Mouse (Mus musculus): ENCODE data around the gene Cadm2. TPM values are rescaled to one million over a fixed set of nuclear protein-coding genes. Genes with fewer than 3 reads are reported as not detected.

The Cadm2 gene
- polyA plus RNA-seq, 1 experiment from 2014 or later: 14.8 TPM

DNA sequence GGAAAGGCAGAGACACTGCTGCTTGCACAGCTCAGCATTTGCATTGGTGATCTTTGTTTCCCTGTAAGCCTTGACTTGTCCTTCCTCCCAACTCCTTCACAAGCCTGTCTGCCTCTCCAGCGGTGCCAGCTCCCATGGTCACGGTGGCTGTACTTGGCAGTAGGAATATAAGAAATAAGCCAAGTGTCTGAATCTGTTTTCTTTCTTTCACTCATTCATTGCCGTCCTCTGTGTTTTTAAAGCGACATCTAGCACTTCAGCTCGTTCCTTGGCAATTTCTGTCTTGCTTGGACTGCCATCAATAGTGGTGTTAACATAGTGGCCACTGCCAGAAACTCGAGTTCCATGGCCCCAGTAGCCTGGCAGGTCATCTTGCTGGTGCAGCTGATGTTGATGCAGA lies 524.0 kb downstream of the Cadm2 start:
- Histone ChIP-seq H3K36me3 (no peaks in the 10 kb centered on the region), H3K27me3 (no peaks in the 10 kb centered on the region), H3K9ac (no peak overlapping the region), H3K4me2 (replicated peaks) (no peak overlapping the region), H3K4me1 (no peaks in the 10 kb centered on the region), H3K27ac (no peak overlapping the region), H3K4me3 (no peak overlapping the region), H3K9me3 (replicated peaks) (no peaks in the 10 kb centered on the region)
- WGBS: 78% methylated on average over 6 of the region's 6 CpGs
- ATAC-seq (ENCODE audit: low FRiP score): no peak

DNA sequence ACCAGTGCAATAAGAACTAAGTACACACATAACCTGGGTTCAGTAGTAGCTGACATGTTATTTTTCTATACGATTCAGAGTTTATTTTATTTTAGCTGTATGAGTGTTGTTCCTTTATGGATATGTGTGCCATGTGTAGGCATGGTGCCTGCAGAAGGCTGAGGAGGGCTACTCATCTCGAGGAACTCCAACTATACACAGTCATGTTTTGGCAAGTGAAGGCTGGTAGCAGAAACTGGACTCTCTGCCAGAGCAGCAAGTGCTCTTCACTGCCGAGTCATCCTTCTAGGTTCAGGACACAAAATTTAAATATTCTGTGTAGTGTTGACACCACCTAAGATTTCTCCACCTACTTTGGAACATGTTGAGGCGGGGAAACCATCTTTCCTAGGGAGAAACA lies 524.8 kb downstream of the Cadm2 start:
- no peak overlapping the region for H3K27ac ChIP-seq
- H3K36me3 ChIP-seq: no peaks in the 10 kb centered on the region
- 82% methylated on average over 4 of the region's 4 CpGs for WGBS
- H3K27me3 ChIP-seq: no peaks in the 10 kb centered on the region
- no peaks in the 10 kb centered on the region for H3K9me3 ChIP-seq (replicated peaks)
- ATAC-seq (ENCODE audit: low FRiP score): no peak
- H3K4me3 ChIP-seq: no peak overlapping the region
- H3K9ac ChIP-seq: no peak overlapping the region
- H3K4me1 ChIP-seq: no peaks in the 10 kb centered on the region
- H3K4me2 ChIP-seq (replicated peaks): no peak overlapping the region

DNA sequence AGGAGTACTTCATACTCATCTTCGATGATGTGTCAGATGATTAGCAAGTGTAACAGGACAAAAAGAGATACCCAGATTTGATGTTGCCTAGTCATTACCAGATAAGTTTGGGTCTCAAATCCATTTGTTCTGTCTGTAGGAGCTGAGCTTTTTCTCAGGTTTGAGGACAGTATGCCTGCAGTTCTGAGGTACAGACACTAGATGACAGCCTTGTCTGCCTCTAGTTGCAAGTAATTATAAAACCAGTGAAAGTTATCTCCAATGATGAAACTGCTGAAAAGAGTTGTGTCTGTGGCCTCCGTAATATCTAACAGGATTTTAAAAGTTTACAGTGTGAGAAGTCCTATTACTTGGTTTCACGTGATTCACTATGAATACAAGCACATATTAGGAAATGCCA lies 531.0 kb downstream of the Cadm2 start:
- H3K36me3 ChIP-seq: no peaks in the 10 kb centered on the region
- no peak overlapping the region for H3K27ac ChIP-seq
- no peaks in the 10 kb centered on the region for H3K27me3 ChIP-seq
- H3K4me2 ChIP-seq (replicated peaks): no peak overlapping the region
- ATAC-seq (ENCODE audit: low FRiP score): no peak
- no peak overlapping the region for H3K4me3 ChIP-seq
- 71% methylated on average over 3 of the region's 3 CpGs for WGBS
- no peaks in the 10 kb centered on the region for H3K9me3 ChIP-seq (replicated peaks)
- no peak overlapping the region for H3K9ac ChIP-seq
- no peaks in the 10 kb centered on the region for H3K4me1 ChIP-seq

DNA sequence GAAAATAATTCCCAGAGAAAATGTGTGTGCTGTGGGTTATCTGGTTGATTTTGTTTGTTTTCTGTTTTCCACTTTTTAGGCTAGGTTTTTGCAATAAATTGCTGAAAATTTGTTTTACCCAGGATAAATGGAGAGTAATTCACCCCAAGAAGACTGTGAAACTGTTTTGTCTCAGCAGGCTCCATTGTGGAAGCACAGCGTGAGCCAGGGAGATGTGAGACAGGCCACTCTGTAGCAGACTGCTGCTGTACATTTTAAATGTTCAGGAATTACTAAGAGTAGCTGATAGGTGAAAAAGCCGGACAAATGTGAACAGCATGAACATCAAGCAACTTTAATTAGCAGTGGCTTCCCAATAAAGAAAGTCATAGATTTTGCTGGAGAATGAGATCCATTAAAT lies 541.4 kb downstream of the Cadm2 start:
- Histone ChIP-seq H3K4me1 (no peaks in the 10 kb centered on the region), H3K36me3 (no peaks in the 10 kb centered on the region), H3K4me2 (replicated peaks) (no peak overlapping the region), H3K9ac (no peak overlapping the region), H3K4me3 (no peak overlapping the region), H3K27me3 (no peaks in the 10 kb centered on the region), H3K9me3 (replicated peaks) (no peaks in the 10 kb centered on the region), H3K27ac (no peak overlapping the region)
- WGBS: 59% methylated on average over 2 of the region's 2 CpGs
- ATAC-seq (ENCODE audit: low FRiP score): no peak

DNA sequence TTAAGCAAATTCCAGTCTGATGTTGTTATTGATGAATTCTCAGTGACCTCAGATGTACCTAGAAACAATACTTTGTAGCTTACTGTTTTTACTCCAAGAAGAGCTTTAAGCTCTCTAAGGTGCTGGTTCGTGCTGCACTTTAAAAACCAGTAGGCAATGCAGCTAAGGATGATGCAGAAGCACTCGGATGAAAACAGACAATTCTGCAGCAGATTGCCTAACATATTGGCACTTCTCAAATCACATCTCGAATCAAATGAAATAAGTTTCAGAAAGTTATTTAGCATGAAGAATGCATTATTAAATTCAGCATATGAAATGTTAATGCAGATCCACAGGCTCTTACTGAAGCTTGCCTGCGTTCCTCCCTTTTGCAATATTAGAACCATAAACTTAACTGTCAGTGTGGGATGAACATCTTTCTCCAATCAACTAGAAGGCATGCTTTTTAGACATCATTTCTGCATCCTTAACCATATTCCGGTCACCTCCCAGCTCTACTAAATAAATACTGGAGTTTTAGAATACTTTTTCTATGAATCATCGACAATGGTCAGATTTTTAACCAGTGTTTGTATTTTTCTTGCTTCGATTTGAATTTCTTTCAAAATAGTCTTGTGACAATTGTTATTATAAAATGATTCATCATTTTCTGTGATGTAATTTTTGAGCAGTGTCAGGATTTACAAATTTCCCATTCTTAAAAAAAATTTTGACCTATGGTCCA lies 544.4 kb downstream of the Cadm2 start:
- no peak overlapping the region for H3K4me2 ChIP-seq (replicated peaks)
- H3K27me3 ChIP-seq: no peaks in the 10 kb centered on the region
- H3K4me3 ChIP-seq: no peak overlapping the region
- no peak for ATAC-seq (ENCODE audit: low FRiP score)
- H3K4me1 ChIP-seq: no peaks in the 10 kb centered on the region
- no peak overlapping the region for H3K9ac ChIP-seq
- no peaks in the 10 kb centered on the region for H3K9me3 ChIP-seq (replicated peaks)
- H3K27ac ChIP-seq: no peak overlapping the region
- no peaks in the 10 kb centered on the region for H3K36me3 ChIP-seq
- WGBS: 87% methylated on average over 7 of the region's 7 CpGs

DNA sequence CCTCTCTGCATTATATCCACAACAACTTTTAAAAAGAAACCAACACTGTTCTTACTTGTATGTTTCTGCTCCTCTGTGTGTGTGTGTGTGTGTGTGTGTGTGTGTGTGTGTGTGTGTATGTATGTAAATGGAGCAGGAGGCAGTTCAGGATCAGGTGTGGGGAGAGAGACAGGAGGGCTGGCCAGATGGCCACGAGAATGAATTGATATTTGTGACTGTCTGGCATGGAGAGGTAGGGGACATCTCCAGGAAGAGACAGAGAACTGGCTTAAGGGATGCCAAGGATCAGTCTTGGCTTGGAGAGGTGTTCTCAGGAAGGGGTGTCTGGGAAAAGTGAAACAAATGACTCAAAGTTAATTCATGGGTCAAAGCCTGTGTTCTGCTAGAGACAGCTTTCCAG lies 552.2 kb downstream of the Cadm2 start:
- no peaks in the 10 kb centered on the region for H3K36me3 ChIP-seq
- H3K4me1 ChIP-seq: no peaks in the 10 kb centered on the region
- no peaks in the 10 kb centered on the region for H3K27me3 ChIP-seq
- no peak overlapping the region for H3K27ac ChIP-seq
- 64% methylated on average over 1 of the region's 1 CpGs for WGBS
- ATAC-seq (ENCODE audit: low FRiP score): no peak
- no peak overlapping the region for H3K9ac ChIP-seq
- H3K4me3 ChIP-seq: no peak overlapping the region
- no peaks in the 10 kb centered on the region for H3K9me3 ChIP-seq (replicated peaks)
- no peak overlapping the region for H3K4me2 ChIP-seq (replicated peaks)

DNA sequence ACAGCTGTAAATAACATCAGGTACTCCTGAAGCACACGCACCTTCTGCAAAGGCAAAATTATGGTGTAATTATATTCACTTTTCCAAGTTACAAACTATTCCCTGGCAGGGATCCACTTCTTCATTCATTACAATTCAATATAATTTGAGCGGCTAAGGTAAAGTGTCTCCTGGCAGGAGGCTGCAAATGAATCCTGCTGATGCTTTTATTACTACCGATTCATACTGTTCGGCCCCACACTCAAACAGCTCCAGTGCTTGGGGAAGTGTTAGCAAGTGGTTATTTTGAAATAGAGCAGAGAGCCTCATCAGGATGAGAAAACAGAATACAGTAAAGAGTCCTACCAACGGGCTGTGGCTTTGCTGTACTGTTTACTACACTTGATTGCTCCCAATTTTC lies 589.8 kb downstream of the Cadm2 start:
- Histone ChIP-seq H3K36me3 (no peaks in the 10 kb centered on the region), H3K4me2 (replicated peaks) (no peak overlapping the region), H3K9me3 (replicated peaks) (no peaks in the 10 kb centered on the region), H3K4me3 (no peak overlapping the region), H3K4me1 (no peaks in the 10 kb centered on the region), H3K27ac (no peak overlapping the region), H3K9ac (no peak overlapping the region), H3K27me3 (no peaks in the 10 kb centered on the region)
- no peak for ATAC-seq (ENCODE audit: low FRiP score)
- WGBS: 76% methylated on average over 5 of the region's 5 CpGs

DNA sequence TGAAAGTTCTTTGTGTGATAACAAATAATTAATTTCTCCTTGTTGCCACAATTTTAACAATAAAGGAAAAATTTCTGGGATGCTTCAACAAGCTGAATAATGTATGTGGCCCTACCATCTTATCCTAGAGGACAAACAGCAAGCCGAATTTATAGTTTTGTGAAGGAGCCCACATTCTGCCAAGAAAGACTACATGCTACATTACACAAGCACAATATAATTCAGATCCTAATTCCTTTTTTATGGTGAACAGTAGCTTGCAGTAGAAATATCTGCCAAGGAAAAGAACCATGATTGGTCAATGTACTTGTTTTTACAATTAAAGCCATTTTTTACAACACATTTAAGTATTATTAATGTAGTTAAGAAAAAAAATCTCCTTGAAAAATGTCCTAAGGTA lies 600.9 kb downstream of the Cadm2 start:
- Histone ChIP-seq H3K4me1 (no peaks in the 10 kb centered on the region), H3K4me3 (no peak overlapping the region), H3K4me2 (replicated peaks) (no peak overlapping the region), H3K36me3 (no peaks in the 10 kb centered on the region), H3K9ac (no peak overlapping the region), H3K27me3 (no peaks in the 10 kb centered on the region), H3K9me3 (replicated peaks) (no peaks in the 10 kb centered on the region), H3K27ac (no peak overlapping the region)
- no peak for ATAC-seq (ENCODE audit: low FRiP score)
- WGBS: 78% methylated on average over 1 of the region's 1 CpGs

DNA sequence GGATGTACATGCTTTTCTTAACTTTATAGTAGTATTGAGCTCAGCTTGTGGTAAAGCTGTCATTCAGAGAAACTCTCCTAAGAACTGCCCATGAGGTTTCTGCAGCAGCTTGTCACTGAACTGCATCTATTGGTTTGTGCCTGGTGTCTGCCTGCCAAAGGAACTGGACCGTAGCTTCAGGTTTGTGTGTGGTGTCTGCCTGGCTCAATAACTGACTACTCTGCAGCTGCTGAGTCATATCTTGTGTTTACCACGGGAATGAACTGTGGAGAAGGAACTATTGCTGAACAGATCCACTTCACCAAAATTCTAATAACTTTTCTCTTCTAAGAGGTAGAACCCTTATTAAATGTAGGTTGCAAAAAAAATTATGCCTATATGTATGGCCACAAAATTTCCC lies 603.0 kb downstream of the Cadm2 start:
- WGBS: 87% methylated on average over 2 of the region's 2 CpGs
- no peak overlapping the region for H3K9ac ChIP-seq
- no peaks in the 10 kb centered on the region for H3K9me3 ChIP-seq (replicated peaks)
- H3K4me3 ChIP-seq: no peak overlapping the region
- ATAC-seq (ENCODE audit: low FRiP score): no peak
- H3K36me3 ChIP-seq: no peaks in the 10 kb centered on the region
- no peaks in the 10 kb centered on the region for H3K27me3 ChIP-seq
- no peak overlapping the region for H3K4me2 ChIP-seq (replicated peaks)
- no peaks in the 10 kb centered on the region for H3K4me1 ChIP-seq
- no peak overlapping the region for H3K27ac ChIP-seq

DNA sequence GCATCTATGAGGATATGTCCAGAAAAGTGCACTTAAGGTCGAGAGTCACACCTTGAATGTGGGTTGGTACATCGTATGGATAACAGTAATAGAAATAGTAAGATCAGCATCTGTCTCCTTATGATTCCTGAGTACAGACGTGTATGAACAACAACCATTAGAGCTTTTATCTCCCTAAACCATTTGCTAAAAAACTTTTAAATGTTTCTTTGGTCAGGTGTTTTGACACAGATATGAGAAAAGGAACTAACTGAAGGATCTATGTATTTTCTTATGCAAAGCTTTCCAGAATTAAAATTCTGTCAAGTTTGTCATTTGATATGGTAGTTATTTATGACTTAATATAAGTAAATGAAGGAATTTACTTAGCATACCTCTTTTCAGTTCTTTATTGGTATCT lies 617.5 kb downstream of the Cadm2 start:
- Histone ChIP-seq H3K27me3 (no peaks in the 10 kb centered on the region), H3K9me3 (replicated peaks) (no peaks in the 10 kb centered on the region), H3K4me1 (no peaks in the 10 kb centered on the region), H3K27ac (no peak overlapping the region), H3K36me3 (no peaks in the 10 kb centered on the region), H3K4me3 (no peak overlapping the region), H3K4me2 (replicated peaks) (no peak overlapping the region), H3K9ac (no peak overlapping the region)
- WGBS: 90% methylated on average over 3 of the region's 3 CpGs
- no peak for ATAC-seq (ENCODE audit: low FRiP score)

DNA sequence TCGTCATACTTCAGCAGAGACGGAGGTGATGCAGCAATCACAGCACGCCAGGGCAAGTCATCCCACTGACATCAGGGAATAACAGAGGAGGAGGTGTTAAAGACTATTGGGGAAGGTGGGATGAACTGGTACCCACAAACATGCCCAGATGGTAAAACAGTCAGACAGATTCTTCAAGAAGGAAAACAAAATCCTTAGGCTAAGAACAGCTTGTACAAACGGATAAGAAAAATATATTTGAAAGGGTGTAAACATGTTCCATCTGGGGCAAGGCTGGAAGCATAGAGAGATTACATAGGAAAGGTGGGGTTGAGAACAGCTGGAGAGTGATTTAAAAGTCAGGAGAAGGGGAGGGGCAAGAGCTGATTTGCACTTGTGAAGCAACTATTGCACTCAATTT lies 619.0 kb downstream of the Cadm2 start:
- no peak for ATAC-seq (ENCODE audit: low FRiP score)
- Histone ChIP-seq H3K27me3 (no peaks in the 10 kb centered on the region), H3K27ac (no peak overlapping the region), H3K36me3 (no peaks in the 10 kb centered on the region), H3K9ac (no peak overlapping the region), H3K9me3 (replicated peaks) (no peaks in the 10 kb centered on the region), H3K4me3 (no peak overlapping the region), H3K4me2 (replicated peaks) (no peak overlapping the region), H3K4me1 (no peaks in the 10 kb centered on the region)
- WGBS: 53% methylated on average over 4 of the region's 4 CpGs

DNA sequence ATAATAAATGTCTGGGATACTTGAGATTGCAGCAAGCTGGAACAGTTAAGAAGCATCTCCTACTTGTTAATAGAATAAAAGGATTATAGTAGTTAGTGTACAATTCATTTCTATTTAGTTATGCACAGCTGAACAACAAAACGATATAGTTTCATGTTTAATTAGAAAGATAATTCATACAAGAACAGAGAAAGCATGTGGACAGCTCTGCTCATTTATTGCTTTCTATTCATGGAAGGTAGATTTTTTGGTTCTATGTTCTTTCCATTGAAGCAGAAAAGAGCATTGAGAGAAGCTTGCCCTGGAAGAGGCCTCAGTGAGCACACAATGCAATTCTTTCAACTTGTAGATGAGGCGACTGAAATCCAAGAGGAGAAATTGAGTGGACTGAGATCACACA lies 623.2 kb downstream of the Cadm2 start:
- Histone ChIP-seq H3K4me3 (no peak overlapping the region), H3K4me2 (replicated peaks) (no peak overlapping the region), H3K36me3 (no peaks in the 10 kb centered on the region), H3K9me3 (replicated peaks) (no peaks in the 10 kb centered on the region), H3K9ac (no peak overlapping the region), H3K27ac (no peak overlapping the region), H3K4me1 (no peaks in the 10 kb centered on the region), H3K27me3 (no peaks in the 10 kb centered on the region)
- ATAC-seq (ENCODE audit: low FRiP score): no peak
- WGBS: 75% methylated on average over 2 of the region's 2 CpGs

DNA sequence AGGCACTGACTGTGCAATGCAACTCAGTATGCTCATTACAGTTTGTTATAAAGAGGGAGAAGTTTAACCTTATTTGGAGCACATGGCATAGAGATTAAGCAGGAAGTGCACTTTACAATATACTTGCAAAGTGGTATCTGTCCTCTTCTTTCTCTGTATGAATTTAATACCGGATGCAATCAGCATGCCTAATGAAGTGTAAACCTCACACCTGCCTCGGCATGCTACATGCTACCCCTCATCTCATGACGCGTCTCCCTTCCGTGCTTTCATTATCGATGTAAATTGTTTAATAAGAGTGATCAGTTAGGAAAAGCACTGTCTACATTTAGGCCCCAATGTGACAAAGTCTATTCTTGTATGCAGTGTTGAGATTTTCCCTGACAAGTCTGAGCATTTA lies 633.0 kb downstream of the Cadm2 start:
- H3K9me3 ChIP-seq (replicated peaks): no peaks in the 10 kb centered on the region
- H3K27me3 ChIP-seq: no peaks in the 10 kb centered on the region
- no peak overlapping the region for H3K4me2 ChIP-seq (replicated peaks)
- H3K4me1 ChIP-seq: no peaks in the 10 kb centered on the region
- H3K27ac ChIP-seq: 0 out of 2 replicates have a peak overlapping the region, but pooled peaks have one; percentile 23
- peak; percentile 73 for ATAC-seq (ENCODE audit: low FRiP score)
- WGBS: 68% methylated on average over 6 of the region's 6 CpGs
- H3K36me3 ChIP-seq: no peaks in the 10 kb centered on the region
- no peak overlapping the region for H3K9ac ChIP-seq
- H3K4me3 ChIP-seq: no peak overlapping the region

All from hindbrain, embryonic 12.5 days (tissue).